Mouse (Mus musculus) brain, embryonic 14.5 days (tissue): ENCODE results near the gene Xrn2.

Source experiments
- CTCF ChIP-seq: fragments of 200-500 bp; IDR thresholded peaks from 2 replicates; pipeline ENCODE4 v1.5.1; 2012; ENCODE audit warnings: inconsistent platforms, mild to moderate bottlenecking, moderate library complexity, borderline replicate concordance; ENCODE audit not compliant: insufficient read depth, insufficient read length; ENCODE audit errors: extremely low read depth
- POLR2A ChIP-seq: fragments of 200-500 bp; IDR thresholded peaks from 2 replicates; pipeline ENCODE4 v1.6.1; 2012; ENCODE audit warnings: mild to moderate bottlenecking, inconsistent platforms, borderline replicate concordance; ENCODE audit not compliant: poor library complexity, insufficient read depth, insufficient read length, severe bottlenecking; ENCODE audit errors: extremely low read depth

DNA sequence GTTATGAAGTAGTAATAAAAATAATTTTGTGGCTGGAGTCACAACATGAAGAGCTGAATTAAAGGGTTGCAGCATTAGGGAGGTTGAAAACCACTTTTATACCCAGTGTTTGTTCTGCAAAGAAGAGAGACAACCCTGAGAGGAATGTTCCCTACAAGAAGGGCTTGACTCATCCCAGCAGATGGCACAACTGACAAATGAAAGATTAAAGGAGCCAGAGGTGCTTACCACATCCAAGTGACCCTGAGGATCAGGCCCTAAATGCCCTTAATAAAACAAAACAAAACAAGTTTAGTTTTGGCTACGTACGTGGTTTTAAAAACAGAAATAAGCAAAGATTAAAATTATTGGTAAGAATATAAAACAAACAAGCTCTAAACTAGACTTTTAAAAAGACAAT lies 28.0 kb upstream of the Xrn2 start:
- TF ChIP-seq POLR2A (no peak), CTCF (no peak)
